Mouse (Mus musculus): ENCODE results near the gene Bnip1.

DNA sequence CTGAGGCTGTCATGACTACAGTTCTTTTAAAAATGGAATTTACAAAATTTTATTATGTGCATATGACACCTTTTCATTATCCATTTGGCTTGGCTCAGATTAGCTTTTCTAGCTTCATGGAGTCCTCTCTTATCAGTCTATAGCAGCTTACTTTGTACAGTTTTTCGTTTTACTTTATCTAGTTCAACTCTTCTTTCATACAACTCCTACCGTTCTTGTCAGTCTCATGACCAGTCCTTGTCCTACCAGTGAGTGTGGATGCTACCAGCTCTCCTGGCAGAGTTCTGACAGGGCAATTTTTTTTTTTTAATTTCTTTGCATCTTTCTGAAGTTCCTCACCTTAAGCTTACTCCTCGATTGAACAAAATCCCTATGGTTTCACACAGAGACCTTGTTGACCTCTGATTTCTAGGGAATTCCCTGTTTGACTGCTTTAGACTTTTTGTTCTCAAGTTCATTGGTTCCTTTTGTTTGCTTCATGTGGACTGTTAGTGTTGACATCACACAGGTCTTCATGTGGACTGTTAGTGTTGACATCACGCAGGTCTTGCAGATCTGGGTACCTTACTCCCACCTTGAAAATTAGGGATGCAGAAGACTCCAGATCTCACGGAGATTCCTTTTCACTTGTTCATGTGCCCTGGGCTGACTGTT, 13.6 kb upstream of the Bnip1 start:
- TF ChIP-seq CTCF (conservative IDR thresholded peaks at IDR 0.05; ENCODE audit: low read length) (no peak), POU5F1 (IDR thresholded peaks at IDR 0.05; ENCODE audit: borderline replicate concordance, low read length) (no peak)

Measured in E14TG2a.4 (cell line).